Mouse (Mus musculus): ENCODE data around the gene Ston1. TPM values are rescaled to one million over a fixed set of nuclear protein-coding genes. Genes with fewer than 3 reads are reported as not detected.

Ston1 gene
- polyA plus RNA-seq, 1 experiment from 2014 or later = 8.6 TPM

DNA sequence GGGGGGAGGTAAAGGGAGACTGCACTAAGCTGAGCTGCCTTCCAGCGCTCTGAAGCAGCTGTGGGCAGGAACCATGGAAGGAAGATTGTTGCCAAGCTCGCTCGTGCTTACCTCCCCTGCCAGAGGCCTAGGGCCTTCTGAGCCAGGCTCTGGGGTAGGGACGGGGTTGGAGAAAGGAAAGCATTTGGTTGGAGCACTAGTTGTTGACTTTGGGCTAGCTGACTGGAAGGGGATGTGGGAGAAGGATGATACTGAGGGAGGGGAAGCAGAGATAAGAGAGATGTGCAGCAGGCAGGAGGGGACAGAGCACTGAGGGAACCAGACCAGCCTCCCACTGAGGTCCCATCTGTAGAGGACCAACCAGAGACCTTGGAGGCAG lies 31.9 kb downstream of the Ston1 start:
- H3K4me3 ChIP-seq = 0 out of 2 replicates have a peak overlapping the region, but pooled peaks have one; percentile 2
- 8% methylated on average over 4 of the region's 4 CpGs for WGBS
- H3K36me3 ChIP-seq = no peaks in the 10 kb centered on the region
- H3K9me3 ChIP-seq = no peaks in the 10 kb centered on the region
- peak overlapping the region; percentile 33 for H3K4me2 ChIP-seq
- peak overlapping the region; percentile 89 for H3K27ac ChIP-seq
- peak; percentile 75 for ATAC-seq (ENCODE audit: insufficient number of reproducible peaks, low FRiP score, low TSS enrichment, low read depth)
- 0 out of 2 replicates have a peak overlapping the region, but pooled peaks have one; percentile 7 for H3K9ac ChIP-seq
- H3K27me3 ChIP-seq = no peaks in the 10 kb centered on the region
- peaks cover 59% of the 10 kb centered on the region for H3K4me1 ChIP-seq

DNA sequence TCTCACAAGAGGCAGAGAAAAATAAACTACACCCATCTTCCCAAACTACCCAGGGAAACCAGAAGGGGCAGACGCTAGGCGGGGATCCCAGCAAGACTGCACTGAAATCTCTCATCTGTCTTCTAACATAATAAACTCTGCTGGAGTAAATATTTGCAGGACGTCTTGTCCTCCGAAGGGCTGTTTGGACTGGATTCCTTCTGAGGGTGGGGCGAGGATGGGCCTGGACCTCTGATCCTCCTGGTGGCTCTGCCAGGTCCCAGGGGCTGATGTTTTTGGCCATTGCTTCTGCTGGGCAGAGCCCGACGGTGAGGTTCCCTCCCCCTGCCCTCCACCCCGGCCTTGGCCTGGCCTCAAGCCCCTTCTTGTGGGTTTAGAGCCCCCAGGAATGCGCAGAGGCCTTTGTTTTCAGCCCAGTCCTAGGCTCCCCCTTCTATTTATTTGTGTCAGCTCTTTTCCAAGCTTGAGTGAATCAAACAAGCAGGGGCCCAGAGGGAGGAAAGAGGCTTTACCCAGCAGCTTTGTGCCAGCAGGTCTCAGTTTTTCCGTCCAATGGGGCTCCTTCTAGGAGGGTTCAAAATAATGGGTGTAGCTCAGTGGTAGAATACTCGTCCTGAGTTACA lies 32.6 kb downstream of the Ston1 start:
- 23% methylated on average over 11 of the region's 11 CpGs for WGBS
- peaks cover 59% of the 10 kb centered on the region for H3K4me1 ChIP-seq
- no peaks in the 10 kb centered on the region for H3K36me3 ChIP-seq
- no peaks in the 10 kb centered on the region for H3K27me3 ChIP-seq
- H3K27ac ChIP-seq = peak overlapping the region; percentile 89
- H3K9me3 ChIP-seq = no peaks in the 10 kb centered on the region
- peak overlapping the region; percentile 33; the same call in 1 of the 2 replicates for H3K4me2 ChIP-seq
- no peak overlapping the region for H3K4me3 ChIP-seq
- 0 out of 2 replicates have a peak overlapping the region, but pooled peaks have one; percentile 17 for H3K9ac ChIP-seq
- ATAC-seq (ENCODE audit: insufficient number of reproducible peaks, low FRiP score, low TSS enrichment, low read depth) = no peak

DNA sequence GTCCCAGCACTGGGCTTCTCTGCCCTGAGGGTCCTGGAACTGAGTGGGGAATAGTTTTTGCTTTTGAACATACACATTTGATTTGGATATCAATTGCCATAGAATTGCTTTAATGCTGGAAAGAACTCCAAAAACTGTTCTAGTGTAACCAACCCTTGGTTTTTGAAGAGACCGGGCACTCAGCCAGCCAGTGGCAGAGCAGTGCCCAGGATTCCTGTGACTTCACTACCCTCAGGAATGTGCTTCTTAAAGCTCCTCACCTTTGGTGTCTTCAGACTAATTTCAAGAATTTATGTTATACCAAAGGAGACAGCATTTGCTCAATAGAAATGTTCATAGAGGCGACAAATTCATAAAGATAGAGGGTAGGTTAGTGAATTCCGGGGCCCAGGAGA lies 33.1 kb downstream of the Ston1 start:
- H3K9me3 ChIP-seq = no peaks in the 10 kb centered on the region
- H3K4me3 ChIP-seq = no peak overlapping the region
- H3K27ac ChIP-seq = peak overlapping the region; percentile 89
- peaks cover 55% of the 10 kb centered on the region for H3K4me1 ChIP-seq
- H3K9ac ChIP-seq = no peak overlapping the region
- H3K36me3 ChIP-seq = peaks cover under 1% of the 10 kb centered on the region
- WGBS = 62% methylated on average over 3 of the region's 3 CpGs
- no peaks in the 10 kb centered on the region for H3K27me3 ChIP-seq
- no peak for ATAC-seq (ENCODE audit: insufficient number of reproducible peaks, low FRiP score, low TSS enrichment, low read depth)
- 0 out of 2 replicates have a peak overlapping the region, but pooled peaks have one; percentile 19 for H3K4me2 ChIP-seq

DNA sequence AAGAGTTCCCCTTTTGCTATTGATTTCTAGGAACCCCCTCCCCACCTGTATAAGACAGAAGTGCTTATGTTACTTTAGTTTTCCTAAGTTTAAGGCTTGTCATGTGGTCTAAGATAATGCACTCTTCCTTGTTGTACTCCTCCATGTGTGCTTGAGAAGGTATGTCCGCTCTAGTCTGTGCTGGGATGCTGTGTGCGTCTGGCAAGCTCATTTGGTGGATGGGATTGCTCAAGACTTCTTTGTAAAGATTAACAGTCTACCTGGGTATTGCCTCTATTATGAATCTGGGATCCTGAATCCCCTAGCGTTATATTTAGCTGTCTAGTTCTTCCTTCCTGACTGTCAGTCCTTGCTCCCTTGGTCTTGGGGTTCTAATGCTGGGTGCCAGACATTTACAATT lies 35.1 kb downstream of the Ston1 start:
- no peak overlapping the region for H3K27ac ChIP-seq
- 86% methylated on average over 3 of the region's 3 CpGs for WGBS
- peaks cover 36% of the 10 kb centered on the region for H3K4me1 ChIP-seq
- H3K9me3 ChIP-seq = no peaks in the 10 kb centered on the region
- H3K36me3 ChIP-seq = peaks cover 16% of the 10 kb centered on the region
- H3K4me3 ChIP-seq = no peak overlapping the region
- no peaks in the 10 kb centered on the region for H3K27me3 ChIP-seq
- H3K9ac ChIP-seq = no peak overlapping the region
- no peak overlapping the region for H3K4me2 ChIP-seq
- no peak for ATAC-seq (ENCODE audit: insufficient number of reproducible peaks, low FRiP score, low TSS enrichment, low read depth)

DNA sequence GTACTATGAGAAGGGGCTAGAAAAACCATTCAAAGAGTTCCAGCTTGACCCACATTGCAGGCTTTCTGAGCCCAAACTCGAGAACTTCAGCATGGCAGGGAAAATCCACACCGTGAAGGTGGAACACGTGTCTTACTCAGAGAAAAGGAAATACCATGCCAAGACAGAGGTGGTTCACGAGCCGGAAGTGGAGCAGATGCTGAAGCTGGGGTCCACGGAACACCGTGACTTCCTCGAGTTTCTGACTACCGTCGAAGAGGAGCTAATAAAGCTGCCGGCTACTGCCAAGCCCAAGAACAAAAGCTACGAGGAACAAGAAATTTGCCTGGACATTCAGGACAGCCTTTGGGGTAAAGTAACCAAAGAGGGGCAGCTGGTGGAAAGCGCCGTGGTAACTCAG lies 38.6 kb downstream of the Ston1 start:
- Histone ChIP-seq H3K27ac (no peak overlapping the region), H3K9me3 (no peaks in the 10 kb centered on the region), H3K36me3 (peaks cover 21% of the 10 kb centered on the region), H3K4me2 (no peak overlapping the region), H3K4me3 (no peak overlapping the region), H3K4me1 (peaks cover 3% of the 10 kb centered on the region), H3K27me3 (no peaks in the 10 kb centered on the region), H3K9ac (no peak overlapping the region)
- no peak for ATAC-seq (ENCODE audit: insufficient number of reproducible peaks, low FRiP score, low TSS enrichment, low read depth)
- WGBS = 73% methylated on average over 14 of the region's 14 CpGs

DNA sequence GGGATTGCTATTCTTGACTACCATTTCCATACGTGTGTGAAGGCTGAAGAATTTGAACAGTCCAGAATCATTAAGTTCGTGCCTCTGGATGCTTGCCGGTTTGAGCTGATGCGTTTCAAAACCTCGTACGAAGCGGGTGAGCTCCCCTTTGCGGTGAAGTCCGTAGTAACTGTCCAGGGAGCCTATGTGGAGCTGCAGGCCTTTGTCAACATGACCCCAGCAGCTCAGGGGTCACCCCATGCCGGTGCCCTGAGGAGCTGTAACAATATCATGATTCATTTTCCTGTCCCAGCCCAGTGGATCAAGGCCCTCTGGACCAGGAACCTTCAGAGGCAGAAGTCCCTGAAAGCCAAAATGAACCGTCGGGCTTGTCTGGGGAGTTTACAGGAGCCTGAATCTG lies 39.1 kb downstream of the Ston1 start:
- 0 out of 2 replicates have a peak, but pooled peaks cover 2% of the 10 kb centered on the region for H3K4me1 ChIP-seq
- H3K4me2 ChIP-seq = no peak overlapping the region
- no peak for ATAC-seq (ENCODE audit: insufficient number of reproducible peaks, low FRiP score, low TSS enrichment, low read depth)
- H3K9me3 ChIP-seq = no peaks in the 10 kb centered on the region
- H3K9ac ChIP-seq = no peak overlapping the region
- no peak overlapping the region for H3K4me3 ChIP-seq
- H3K27ac ChIP-seq = no peak overlapping the region
- WGBS = 67% methylated on average over 12 of the region's 12 CpGs
- H3K27me3 ChIP-seq = no peaks in the 10 kb centered on the region
- peaks cover 21% of the 10 kb centered on the region for H3K36me3 ChIP-seq

DNA sequence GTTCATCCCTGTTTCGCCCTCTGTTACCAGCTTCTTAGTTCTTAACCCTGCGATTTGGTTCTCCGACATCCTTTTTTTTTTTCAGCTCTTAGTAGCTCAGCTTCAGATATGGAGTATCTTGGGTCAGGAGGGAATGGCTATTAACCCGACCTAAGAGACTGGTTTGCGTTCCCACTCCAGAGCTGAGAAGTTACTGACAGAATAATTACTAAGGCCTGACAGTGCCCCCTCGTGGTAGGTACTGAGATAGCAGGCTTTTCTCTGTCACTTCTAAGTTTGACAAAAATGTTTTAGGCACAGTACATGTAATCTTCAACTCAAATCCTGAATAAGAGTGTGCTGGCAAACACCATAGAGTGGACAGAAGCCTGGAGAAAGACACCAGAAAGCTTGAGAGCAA lies 43.5 kb downstream of the Ston1 start:
- H3K27ac ChIP-seq = no peak overlapping the region
- H3K9ac ChIP-seq = no peak overlapping the region
- WGBS = 25% methylated on average over 6 of the region's 6 CpGs
- no peaks in the 10 kb centered on the region for H3K4me1 ChIP-seq
- H3K36me3 ChIP-seq = peaks cover 30% of the 10 kb centered on the region
- H3K9me3 ChIP-seq = no peaks in the 10 kb centered on the region
- no peaks in the 10 kb centered on the region for H3K27me3 ChIP-seq
- no peak for ATAC-seq (ENCODE audit: insufficient number of reproducible peaks, low FRiP score, low TSS enrichment, low read depth)
- H3K4me2 ChIP-seq = no peak overlapping the region
- H3K4me3 ChIP-seq = no peak overlapping the region

DNA sequence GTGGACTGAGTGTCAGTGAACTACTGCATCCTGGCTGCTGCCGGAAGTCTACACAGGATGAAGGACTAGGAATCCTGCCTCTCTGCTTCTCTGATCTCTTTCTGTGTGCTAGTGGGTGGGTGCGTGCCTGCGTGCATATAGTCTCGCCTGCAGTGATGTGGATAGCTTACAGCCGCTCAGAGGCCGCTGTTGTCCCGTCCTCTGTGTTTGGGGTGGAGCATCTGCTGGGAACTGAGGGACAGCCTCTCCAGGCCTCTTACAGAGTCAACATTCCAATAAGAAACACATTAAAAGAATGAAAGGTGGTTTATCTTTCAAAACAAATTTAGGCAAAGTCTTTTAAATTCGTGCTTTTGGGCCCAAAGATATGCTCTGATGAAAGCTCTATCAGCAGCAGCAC lies 44.4 kb downstream of the Ston1 start:
- WGBS = 89% methylated on average over 8 of the region's 8 CpGs
- Histone ChIP-seq H3K4me1 (no peaks in the 10 kb centered on the region), H3K9me3 (no peaks in the 10 kb centered on the region), H3K4me2 (no peak overlapping the region), H3K27me3 (no peaks in the 10 kb centered on the region), H3K36me3 (peaks cover 27% of the 10 kb centered on the region), H3K9ac (no peak overlapping the region), H3K27ac (no peak overlapping the region), H3K4me3 (no peak overlapping the region)
- ATAC-seq (ENCODE audit: insufficient number of reproducible peaks, low FRiP score, low TSS enrichment, low read depth) = no peak

DNA sequence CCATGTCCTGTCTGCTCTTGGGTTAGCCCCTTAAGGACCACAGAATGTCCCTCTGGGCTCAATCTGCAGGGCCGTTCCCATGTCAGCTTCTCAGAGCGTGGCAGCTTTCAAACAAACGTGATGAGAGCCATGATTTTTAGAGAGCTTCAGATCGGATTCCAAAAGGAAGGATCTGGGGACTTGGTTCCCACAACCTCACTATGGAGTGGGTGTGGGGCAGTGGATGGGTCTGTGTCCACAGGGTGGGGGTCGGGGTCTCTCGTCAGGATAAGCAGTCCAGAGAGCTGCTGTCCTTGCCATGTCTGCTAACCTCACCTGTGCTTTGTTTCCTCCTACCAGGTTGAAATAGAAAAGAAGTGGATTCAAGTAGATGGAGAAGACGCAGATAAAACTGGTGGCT lies 47.4 kb downstream of the Ston1 start:
- H3K36me3 ChIP-seq = peaks cover 43% of the 10 kb centered on the region
- no peak overlapping the region for H3K4me3 ChIP-seq

DNA sequence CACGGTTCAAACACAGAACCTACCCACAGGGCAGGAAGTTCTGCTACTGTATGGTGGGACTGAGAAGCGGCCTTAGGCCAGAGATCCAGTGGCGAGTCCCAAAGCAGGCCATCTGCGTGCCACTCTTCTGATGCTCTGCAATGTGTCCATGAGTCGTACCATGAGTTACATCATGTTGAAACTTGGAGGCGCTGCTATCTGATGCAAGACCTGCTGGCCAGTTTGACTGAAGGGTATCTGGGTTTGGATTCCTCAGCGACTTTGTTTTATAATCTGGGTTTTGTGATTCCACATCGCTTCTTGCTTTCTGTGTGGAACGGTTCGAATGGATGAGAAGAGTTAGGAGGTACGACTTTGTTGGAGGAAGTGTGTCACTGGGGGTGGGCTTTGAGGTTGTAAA lies 47.8 kb downstream of the Ston1 start:
- Histone ChIP-seq H3K27ac (no peak overlapping the region), H3K27me3 (no peaks in the 10 kb centered on the region), H3K4me3 (no peak overlapping the region), H3K9me3 (no peaks in the 10 kb centered on the region), H3K36me3 (peaks cover 42% of the 10 kb centered on the region), H3K9ac (no peak overlapping the region), H3K4me2 (no peak overlapping the region), H3K4me1 (no peaks in the 10 kb centered on the region)
- 88% methylated on average over 11 of the region's 11 CpGs for WGBS
- ATAC-seq (ENCODE audit: insufficient number of reproducible peaks, low FRiP score, low TSS enrichment, low read depth) = no peak

More for the DNA sequence above, 47.4 kb downstream of the Ston1 start:
- H3K4me1 ChIP-seq = no peaks in the 10 kb centered on the region
- H3K9ac ChIP-seq = no peak overlapping the region
- no peak for ATAC-seq (ENCODE audit: insufficient number of reproducible peaks, low FRiP score, low TSS enrichment, low read depth)
- H3K4me2 ChIP-seq = no peak overlapping the region
- H3K27ac ChIP-seq = no peak overlapping the region
- H3K27me3 ChIP-seq = no peaks in the 10 kb centered on the region
- no peaks in the 10 kb centered on the region for H3K9me3 ChIP-seq
- WGBS = 83% methylated on average over 7 of the region's 7 CpGs

DNA sequence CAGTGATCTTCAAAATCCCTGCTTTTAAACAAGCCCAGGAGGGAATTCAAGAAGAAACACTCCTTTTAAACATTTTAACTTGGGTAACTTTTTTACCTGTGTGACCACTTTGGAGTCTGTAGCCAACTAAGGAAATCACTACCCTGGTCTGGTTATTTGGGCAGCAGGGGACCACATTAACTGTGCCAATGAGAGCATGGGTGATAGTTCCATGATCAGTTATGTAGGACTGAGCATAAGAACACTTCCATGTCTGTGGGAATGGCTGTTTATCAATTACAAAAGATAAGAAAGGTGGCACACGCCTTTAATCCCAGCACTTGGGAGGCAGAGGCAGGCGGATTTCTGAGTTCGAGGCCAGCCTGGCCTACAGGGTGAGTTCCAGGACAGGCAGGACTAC lies 49.7 kb downstream of the Ston1 start:
- ATAC-seq (ENCODE audit: insufficient number of reproducible peaks, low FRiP score, low TSS enrichment, low read depth) = no peak
- H3K9ac ChIP-seq = no peak overlapping the region
- 95% methylated on average over 3 of the region's 3 CpGs for WGBS

DNA sequence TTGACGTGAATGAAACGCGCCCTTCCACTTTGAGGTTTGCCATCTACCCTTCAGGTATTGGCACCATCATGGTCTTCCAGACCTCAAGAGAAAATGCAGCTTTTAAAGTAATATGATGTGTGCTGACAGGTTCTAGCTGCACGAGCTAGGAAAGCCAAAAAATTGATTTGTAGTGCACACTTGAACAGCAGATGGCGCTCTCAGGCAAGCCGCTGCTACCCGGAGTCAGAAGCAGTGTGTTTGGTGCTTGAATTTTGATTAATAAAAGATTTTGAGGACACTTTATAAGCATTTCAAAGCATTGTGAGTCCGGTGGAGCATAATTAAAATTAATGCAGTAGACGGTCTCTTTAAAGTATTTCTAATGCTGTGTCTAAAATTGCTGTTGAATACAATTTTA lies 54.5 kb downstream of the Ston1 start:
- Histone ChIP-seq H3K9ac (no peak overlapping the region), H3K36me3 (peaks cover 17% of the 10 kb centered on the region), H3K27ac (no peak overlapping the region), H3K9me3 (no peaks in the 10 kb centered on the region), H3K4me2 (no peak overlapping the region), H3K27me3 (no peaks in the 10 kb centered on the region), H3K4me3 (no peak overlapping the region), H3K4me1 (0 out of 2 replicates have a peak, but pooled peaks cover 3% of the 10 kb centered on the region)
- no peak for ATAC-seq (ENCODE audit: insufficient number of reproducible peaks, low FRiP score, low TSS enrichment, low read depth)
- WGBS = 4% methylated on average over 9 of the region's 9 CpGs

More for the DNA sequence above, 49.7 kb downstream of the Ston1 start:
- Histone ChIP-seq H3K4me1 (no peaks in the 10 kb centered on the region), H3K36me3 (peaks cover 35% of the 10 kb centered on the region), H3K27ac (no peak overlapping the region), H3K4me2 (no peak overlapping the region), H3K27me3 (no peaks in the 10 kb centered on the region), H3K9me3 (no peaks in the 10 kb centered on the region), H3K4me3 (no peak overlapping the region)

Measured in limb, embryonic 15.5 days (tissue).